Mouse (Mus musculus): ENCODE data around the gene Vsig10. TPM values are rescaled to one million over a fixed set of nuclear protein-coding genes. Genes with fewer than 3 reads are reported as not detected.
"Not testable (repeated sequence)": the region's sequence is repeated elsewhere in the genome, so short reads cannot be mapped to it uniquely, and the experiment has no call there.

The Vsig10 gene
- total RNA-seq (2021): 10 to 100 TPM; 23.4 to 26.0 TPM
- long read RNA-seq, experiment 1, partial matches to known transcripts: 2 of 8 reads
- long read RNA-seq, experiment 1, other reads (novel, unspliced or antisense): 5 of 8 reads
- long read RNA-seq, experiment 2, partial matches to known transcripts: 0 of 3 reads
- long read RNA-seq, experiment 2, other reads (novel, unspliced or antisense): 3 of 3 reads

DNA sequence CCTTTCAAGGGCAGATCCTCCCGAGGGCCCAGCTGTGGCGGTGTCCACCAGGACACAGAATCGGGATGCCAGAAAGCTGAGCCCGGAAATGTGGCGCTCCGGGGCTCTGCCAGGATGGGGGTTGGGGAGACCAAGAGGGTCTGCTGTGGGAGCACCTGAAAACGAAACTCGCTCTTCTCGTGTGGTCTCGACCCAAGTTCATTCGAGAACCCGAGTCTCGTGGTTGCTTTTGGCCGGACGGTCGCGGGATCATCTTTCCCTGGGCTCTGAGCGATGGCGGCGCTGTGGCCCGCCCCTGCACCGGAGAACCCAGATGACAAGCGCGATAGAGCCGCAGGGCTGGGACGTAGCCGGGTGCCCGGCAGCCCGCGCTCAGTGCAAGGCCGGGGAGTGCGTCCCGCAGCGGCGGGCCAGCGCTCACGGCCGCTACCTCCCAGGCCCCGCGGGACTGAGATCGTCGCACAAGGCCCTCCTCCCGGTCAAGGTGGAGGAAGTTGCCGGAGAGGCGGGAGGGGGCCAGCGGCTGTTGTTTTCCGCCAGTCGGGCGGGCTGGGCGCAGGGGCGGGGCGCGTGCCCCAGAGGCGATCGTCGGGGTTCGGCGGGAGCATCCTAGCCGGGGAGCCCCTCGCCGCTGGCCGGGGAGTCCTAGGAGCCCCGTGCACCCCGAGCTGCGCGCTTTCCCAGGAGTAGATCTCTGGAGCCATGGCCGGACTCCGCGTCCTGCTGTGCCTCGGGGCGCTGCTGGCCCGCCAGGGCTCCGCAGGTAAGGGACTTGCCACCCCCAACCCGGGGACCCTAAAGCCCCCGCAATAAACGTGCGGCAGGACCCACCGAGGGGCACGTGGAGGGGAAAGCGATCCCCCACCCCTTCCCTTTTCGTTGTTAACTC lies at the start of gene Vsig10:
Gene Vsig10 (plus strand): TSS at position 343 of the 889 bp plus-strand sequence.
- peak; percentile 82 for DNase-seq

DNA sequence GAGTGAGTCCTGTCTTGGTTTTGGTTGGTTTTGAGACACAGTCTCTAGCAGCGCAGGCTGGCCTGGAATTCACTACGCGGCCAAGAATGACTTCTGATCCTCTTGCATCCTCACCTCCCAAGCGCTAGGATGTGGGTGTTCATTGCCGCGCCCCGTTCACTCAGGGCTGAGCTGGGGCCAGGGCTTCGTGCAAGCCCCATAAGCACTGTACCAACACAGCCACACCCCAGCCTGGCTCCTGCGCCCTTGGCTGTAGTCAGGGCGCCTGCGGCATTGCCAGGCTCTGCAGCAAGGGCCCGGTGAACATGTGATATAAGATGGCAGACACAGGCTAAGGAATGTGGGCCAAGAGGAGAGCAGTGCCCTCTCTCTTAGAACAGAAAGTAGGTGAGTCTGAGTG lies 49.5 kb upstream of the Vsig10 start:
- no peak for DNase-seq

GRCm38 (mm10) chr5:117271945-117272344 lies 46.9 kb upstream of the Vsig10 start:
- DNase-seq: no peak

DNA sequence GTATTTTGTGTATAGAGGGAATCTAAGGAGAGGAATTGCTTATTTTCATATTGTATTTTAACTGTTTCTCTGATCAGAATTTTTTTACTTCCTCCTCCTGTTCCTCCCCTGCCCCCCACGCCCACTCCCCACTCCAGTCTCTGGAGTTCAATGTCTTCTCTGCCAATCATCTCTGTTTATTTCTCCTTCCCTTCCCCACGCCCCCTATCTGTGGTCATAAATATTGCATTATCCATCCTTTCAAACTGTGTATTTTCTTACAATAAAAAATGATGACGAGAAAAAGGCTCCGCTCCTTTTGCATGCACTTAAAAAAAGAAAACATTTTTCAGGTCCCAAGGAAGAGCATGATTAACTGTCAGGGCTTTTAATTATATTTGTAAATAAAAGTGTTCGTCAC lies 44.1 kb upstream of the Vsig10 start:
- no peak for DNase-seq

- no peak for DNase-seq
These were observed 41.1 kb upstream of the Vsig10 start for GRCm38 (mm10) chr5:117277784-117278183.

GRCm38 (mm10) chr5:117278809-117279668 lies 39.8 kb upstream of the Vsig10 start:
- DNase-seq: peak; percentile 62

DNA sequence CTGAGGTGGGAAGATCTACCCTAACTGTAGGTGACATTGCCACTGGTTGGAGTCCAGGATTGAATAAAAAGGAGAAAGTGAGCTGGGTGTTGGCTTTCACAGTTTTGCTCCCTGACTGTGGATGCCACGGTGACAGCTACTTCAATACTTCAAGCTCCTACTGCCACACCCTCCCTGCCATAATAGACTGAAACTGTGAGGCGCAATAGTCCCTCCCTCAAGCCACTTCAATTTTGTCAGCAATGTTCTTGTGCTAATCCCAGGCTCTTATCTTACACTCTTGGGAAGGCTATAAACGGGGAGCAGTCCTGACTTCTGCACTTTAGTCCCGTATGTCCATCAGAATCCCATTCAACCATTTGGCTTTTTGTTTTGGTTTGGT lies 39.2 kb upstream of the Vsig10 start:
- no peak for DNase-seq

GRCm38 (mm10) chr5:117281536-117281935 lies 37.3 kb upstream of the Vsig10 start:
- no peak for DNase-seq

- no peak for DNase-seq
These were observed 36.5 kb upstream of the Vsig10 start for GRCm38 (mm10) chr5:117282360-117282759.

- DNase-seq: peak; percentile 41
These were observed 34.9 kb upstream of the Vsig10 start for GRCm38 (mm10) chr5:117284029-117284428.

GRCm38 (mm10) chr5:117284682-117285081 lies 34.2 kb upstream of the Vsig10 start:
- peak; percentile 45 for DNase-seq

DNA sequence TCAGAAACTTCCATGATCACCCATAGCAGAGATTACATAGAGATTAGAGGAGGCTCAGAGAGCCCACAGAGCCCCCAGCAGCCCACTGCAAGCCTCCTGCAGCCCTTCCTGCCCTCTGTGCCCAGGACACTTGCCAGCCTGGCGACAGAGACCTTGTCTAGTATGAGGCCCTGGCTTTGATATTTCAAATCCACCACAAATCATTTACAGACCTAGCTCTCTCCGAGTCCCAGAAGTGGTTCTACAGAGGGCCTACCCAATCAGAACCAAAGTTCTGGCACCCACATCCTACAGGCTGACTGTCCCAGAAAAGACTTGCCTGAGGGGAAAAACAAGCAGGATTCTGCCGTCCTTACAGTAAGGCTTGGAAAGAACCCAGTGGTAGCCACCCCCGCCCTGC lies 33.6 kb upstream of the Vsig10 start:
- DNase-seq: peak; percentile 35

DNA sequence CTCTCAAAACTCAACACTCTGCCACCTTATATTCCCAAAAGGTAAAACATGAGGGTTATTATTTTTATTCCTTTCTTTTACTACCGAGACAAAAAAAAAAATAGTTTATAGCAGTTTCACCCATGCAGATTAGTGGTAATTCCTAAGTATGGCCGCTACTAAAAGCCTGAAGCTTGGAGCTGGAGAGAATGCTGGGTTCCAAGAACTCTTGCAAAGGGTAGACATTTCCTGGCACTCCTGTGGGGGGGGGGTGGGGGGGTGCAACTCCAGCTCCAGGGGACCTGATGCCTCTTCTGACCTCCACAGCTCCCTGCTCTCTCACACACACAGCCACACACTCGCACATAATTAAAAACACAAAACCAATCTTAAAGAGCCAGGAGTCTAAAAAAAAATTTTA lies 32.6 kb upstream of the Vsig10 start:
- DNase-seq: no peak

GRCm38 (mm10) chr5:117286831-117287822 lies 31.8 kb upstream of the Vsig10 start, which contains the start of gene Pebp1:
Gene Pebp1, minus strand, starts transcription at chr5:117287625.
- DNase-seq: peak; percentile 99

GRCm38 (mm10) chr5:117289646-117290045 lies 29.2 kb upstream of the Vsig10 start:
- DNase-seq: no peak

- no peak for DNase-seq
These were observed 28.8 kb upstream of the Vsig10 start for GRCm38 (mm10) chr5:117290081-117290480.

DNA sequence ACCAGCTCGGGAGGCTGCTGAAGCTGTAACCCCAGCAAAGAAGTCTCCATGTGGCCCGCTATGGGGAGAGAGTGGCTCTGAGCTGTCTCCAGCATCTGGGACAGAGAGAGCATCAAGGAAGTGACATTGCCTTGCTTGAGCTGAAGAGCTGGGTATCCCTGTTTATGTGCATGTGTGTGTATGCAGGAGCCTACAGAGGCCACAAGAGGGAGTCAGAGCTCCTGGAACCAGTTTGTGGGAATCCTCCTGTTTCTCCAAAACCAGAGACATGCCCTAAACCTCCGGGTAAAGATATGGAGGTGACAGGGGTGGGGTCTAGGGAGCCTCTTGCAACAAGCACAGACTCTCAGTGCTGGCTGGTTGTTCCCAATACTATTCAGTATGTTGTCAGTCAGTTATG lies 27.6 kb upstream of the Vsig10 start:
- DNase-seq: no peak

DNA sequence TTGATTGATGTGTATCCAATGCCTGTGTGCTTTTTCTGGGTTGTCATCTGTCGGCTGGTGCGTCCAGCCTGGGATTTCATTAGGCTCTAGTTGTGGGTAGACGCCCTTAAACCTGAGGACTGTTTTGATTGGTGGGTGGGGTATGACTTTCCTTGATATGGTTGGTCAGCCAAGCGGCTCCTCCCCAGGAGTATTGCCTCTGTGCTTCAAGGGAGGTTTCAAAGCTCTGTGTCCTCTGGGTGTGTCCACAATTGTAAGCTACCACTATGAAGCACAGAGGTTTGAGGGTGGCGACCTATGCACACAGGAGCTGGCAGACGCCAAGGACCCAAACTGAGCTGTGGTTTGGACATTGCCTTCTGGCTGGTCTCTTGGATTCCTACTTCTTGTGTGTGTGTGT lies 26.3 kb upstream of the Vsig10 start:
- DNase-seq: no peak

GRCm38 (mm10) chr5:117293776-117294175 lies 25.1 kb upstream of the Vsig10 start:
- DNase-seq: not testable (repeated sequence)

- no peak for DNase-seq
These were observed 23.9 kb upstream of the Vsig10 start for GRCm38 (mm10) chr5:117295011-117295410.

GRCm38 (mm10) chr5:117302899-117303298 lies 16.0 kb upstream of the Vsig10 start:
- DNase-seq: no peak

Measured in adrenal gland, postnatal 10 days (tissue).